Mouse (Mus musculus) common myeloid progenitor, adult 5-6 weeks (primary cell): ENCODE results near the gene Gnb2. TPM values are rescaled to one million over a fixed set of nuclear protein-coding genes. Genes with fewer than 3 reads are reported as not detected.

Source experiments
- ATAC-seq: replicated peaks from 2 replicates; pipeline ENCODE4 v1.8.0; 2016; ENCODE audit warnings: low read depth, mild to moderate bottlenecking, moderate TSS enrichment, inconsistent platforms; ENCODE audit not compliant: poor library complexity, severe bottlenecking
- total RNA-seq: library from RNA; stranded (forward); fragments of 200-1000, 187-1606 nt; gene quantifications from 2 replicates; pipeline ENCODE4 v1.2.3, GENCODE M21; 2017

The Gnb2 gene
- 190 and 213 TPM in 2 replicates for total RNA-seq

GRCm38 (mm10) chr5:137533117-137533827 is at the start of gene Gnb2, which contains the start of gene Epo:
TSS of gene Gnb2 (minus strand) at chr5:137533510.
TSS of gene Epo (minus strand) at chr5:137533242.
- peak; percentile 81 for ATAC-seq

GRCm38 (mm10) chr5:137582702-137583101 is 49.4 kb upstream of the Gnb2 start:
- ATAC-seq = no peak

GRCm38 (mm10) chr5:137580246-137580645 is 46.9 kb upstream of the Gnb2 start:
- ATAC-seq = no peak

GRCm38 (mm10) chr5:137574470-137574901 is 41.2 kb upstream of the Gnb2 start:
- ATAC-seq = no peak

- peak; percentile 78 for ATAC-seq
Measured at GRCm38 (mm10) chr5:137570691-137571586, 37.6 kb upstream of the Gnb2 start.

- ATAC-seq = peak; percentile 40
Measured at GRCm38 (mm10) chr5:137570181-137570580, 36.9 kb upstream of the Gnb2 start.

GRCm38 (mm10) chr5:137569665-137570064 is 36.4 kb upstream of the Gnb2 start, which contains the start of gene Tfr2:
TSS of gene Tfr2 (plus strand) at chr5:137569840.
- peak; percentile 71 for ATAC-seq

- ATAC-seq = no peak
Measured at GRCm38 (mm10) chr5:137569031-137569430, 35.7 kb upstream of the Gnb2 start.

- ATAC-seq = no peak
Measured at GRCm38 (mm10) chr5:137568223-137568798, 35.0 kb upstream of the Gnb2 start.

GRCm38 (mm10) chr5:137566416-137566815 is 33.1 kb upstream of the Gnb2 start:
- no peak for ATAC-seq

- no peak for ATAC-seq
Measured at GRCm38 (mm10) chr5:137565744-137566143, 32.4 kb upstream of the Gnb2 start.

- ATAC-seq = no peak
Measured at GRCm38 (mm10) chr5:137562965-137563364, 29.7 kb upstream of the Gnb2 start.

- no peak for ATAC-seq
Measured at GRCm38 (mm10) chr5:137561556-137561955, 28.2 kb upstream of the Gnb2 start.

GRCm38 (mm10) chr5:137553898-137554297 is 20.6 kb upstream of the Gnb2 start:
- no peak for ATAC-seq

- ATAC-seq = peak; percentile 78
Measured at GRCm38 (mm10) chr5:137553411-137553837, 20.1 kb upstream of the Gnb2 start, which contains the start of gene Actl6b. TSS of gene Actl6b (plus strand) at chr5:137553517.

- no peak for ATAC-seq
Measured at GRCm38 (mm10) chr5:137553000-137553399, 19.7 kb upstream of the Gnb2 start.

GRCm38 (mm10) chr5:137551119-137551518 is 17.8 kb upstream of the Gnb2 start:
- ATAC-seq = peak; percentile 66

GRCm38 (mm10) chr5:137549840-137550239 is 16.5 kb upstream of the Gnb2 start:
- no peak for ATAC-seq

- ATAC-seq = no peak
Measured at GRCm38 (mm10) chr5:137545596-137545995, 12.3 kb upstream of the Gnb2 start.

- no peak for ATAC-seq
Measured at GRCm38 (mm10) chr5:137544926-137545325, 11.6 kb upstream of the Gnb2 start.
